Mouse (Mus musculus) megakaryocyte-erythroid progenitor cell, adult 5-6 weeks (primary cell): Measurements from ENCODE around the gene Pomt1. TPM values are rescaled to one million over a fixed set of nuclear protein-coding genes. Genes with fewer than 3 reads are reported as not detected.

ENCODE experiments used
- ATAC-seq: replicated peaks from 2 replicates; pipeline ENCODE4 v1.8.0; 2016; ENCODE audit warnings: mild to moderate bottlenecking, inconsistent platforms; ENCODE audit not compliant: severe bottlenecking, poor library complexity, low FRiP score, low TSS enrichment
- total RNA-seq, 2 experiments: library from RNA; stranded (forward) in 1 of 2; stranded (reverse) in 1 of 2; fragments of 200-1000, 215-1000 nt in 1 of 2; fragments of >200 nt in 1 of 2; fragmentation: Nextera tagmentation in 1 of 2; gene quantifications; 2 replicates each; pipeline ENCODE4 v1.2.3; 2014 to 2017

Gene Pomt1
- total RNA-seq (2014; fragmentation: Nextera tagmentation) (57.6 and 57.7 TPM in 2 replicates), total RNA-seq (2017) (27.4 and 29.8 TPM in 2 replicates)

- peak; percentile 80 for ATAC-seq
Observed at GRCm38 (mm10) chr2:32235886-32236759, at the start of gene Pomt1. Pomt1 (plus strand) TSS chr2:32236590.

- no peak for ATAC-seq
Observed at GRCm38 (mm10) chr2:32187019-32187551, 49.3 kb upstream of the Pomt1 start.

- no peak for ATAC-seq
Observed at GRCm38 (mm10) chr2:32187649-32188048, 48.7 kb upstream of the Pomt1 start.

- ATAC-seq, result no peak
Observed at GRCm38 (mm10) chr2:32189060-32189681, 47.2 kb upstream of the Pomt1 start.

- ATAC-seq, result no peak
Observed at GRCm38 (mm10) chr2:32190620-32191019, 45.8 kb upstream of the Pomt1 start.

GRCm38 (mm10) chr2:32191872-32192507, 44.4 kb upstream of the Pomt1 start:
- peak; percentile 78 for ATAC-seq

GRCm38 (mm10) chr2:32198977-32199376, 37.4 kb upstream of the Pomt1 start:
- no peak for ATAC-seq

- ATAC-seq, result no peak
Observed at GRCm38 (mm10) chr2:32200033-32200432, 36.4 kb upstream of the Pomt1 start.

- ATAC-seq, result no peak
Observed at GRCm38 (mm10) chr2:32200712-32201111, 35.7 kb upstream of the Pomt1 start.

GRCm38 (mm10) chr2:32201527-32201926, 34.9 kb upstream of the Pomt1 start:
- ATAC-seq, result no peak

GRCm38 (mm10) chr2:32203853-32204252, 32.5 kb upstream of the Pomt1 start:
- no peak for ATAC-seq

- ATAC-seq, result no peak
Observed at GRCm38 (mm10) chr2:32207682-32208081, 28.7 kb upstream of the Pomt1 start.

GRCm38 (mm10) chr2:32211689-32212088, 24.7 kb upstream of the Pomt1 start:
- ATAC-seq, result no peak

- no peak for ATAC-seq
Observed at GRCm38 (mm10) chr2:32213000-32213399, 23.4 kb upstream of the Pomt1 start.

GRCm38 (mm10) chr2:32215576-32215975, 20.8 kb upstream of the Pomt1 start:
- no peak for ATAC-seq

GRCm38 (mm10) chr2:32216506-32216905, 19.9 kb upstream of the Pomt1 start:
- ATAC-seq, result no peak

- ATAC-seq, result no peak
Observed at GRCm38 (mm10) chr2:32217656-32218055, 18.7 kb upstream of the Pomt1 start.

GRCm38 (mm10) chr2:32218113-32218512, 18.3 kb upstream of the Pomt1 start:
- ATAC-seq, result no peak

GRCm38 (mm10) chr2:32218541-32219334, 17.7 kb upstream of the Pomt1 start:
- no peak for ATAC-seq
